Mouse (Mus musculus): ENCODE data around the gene Sema4c. TPM values are rescaled to one million over a fixed set of nuclear protein-coding genes. Genes with fewer than 3 reads are reported as not detected.

Sema4c gene
- 34.1 and 35.3 TPM in 2 replicates for polyA plus RNA-seq (2016; fragmentation: Nextera tagmentation; extraction: Ambion mirVana)

DNA sequence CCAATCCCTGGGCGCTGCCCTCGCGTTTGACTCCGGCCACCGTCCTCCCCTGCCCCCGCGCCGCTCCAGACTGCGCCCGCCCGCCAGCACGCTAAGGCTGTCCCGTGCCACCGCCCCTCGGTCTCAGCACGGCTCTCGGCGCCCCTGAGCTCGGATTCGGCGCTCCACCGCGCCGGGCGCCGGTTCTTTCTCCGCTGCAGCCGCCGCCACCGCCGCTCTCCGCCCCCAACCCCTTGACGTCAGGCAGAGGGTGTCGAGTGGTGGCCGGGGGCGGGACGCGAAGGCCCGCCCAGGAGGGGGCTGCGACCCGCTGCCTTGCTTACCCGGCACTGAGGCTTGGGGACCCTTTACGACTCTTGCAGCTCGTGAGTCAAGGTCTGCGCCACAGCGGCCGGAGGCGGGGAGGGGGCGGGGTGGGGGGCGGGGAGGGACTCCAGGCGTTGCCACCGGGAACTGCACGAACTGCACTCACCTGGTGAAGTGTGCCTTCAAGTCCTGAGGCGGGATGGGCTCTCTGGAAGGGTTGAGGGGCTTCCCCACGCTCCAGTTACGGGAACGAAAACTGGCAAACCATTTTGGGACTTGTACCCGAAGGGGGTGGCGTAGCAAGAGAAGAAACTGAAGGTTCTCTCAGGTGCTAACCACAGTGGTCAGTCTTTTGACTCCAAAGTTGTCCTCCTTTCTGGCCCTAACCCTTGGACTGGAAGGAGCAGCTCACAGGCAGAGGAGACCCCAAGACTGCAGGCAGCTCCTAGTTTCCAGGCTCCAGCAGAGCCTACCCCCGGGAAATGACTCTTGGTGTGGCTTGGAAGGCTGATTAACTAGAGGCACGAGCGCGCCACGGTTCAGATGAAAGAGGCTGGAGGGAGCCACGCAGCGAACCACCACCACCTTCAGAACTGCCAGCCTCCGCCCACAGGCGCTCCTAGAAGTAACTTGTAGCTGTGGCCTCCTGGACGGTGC, at the start of gene Sema4c:
Gene Sema4c, minus strand, starts transcription at position 319 of the 963 bp plus-strand sequence.
- under 1% methylated on average over 69 of the region's 69 CpGs for WGBS
- H3K27ac ChIP-seq, result peak within 1 kb of the TSS; percentile 99
- peak within 1 kb of the TSS; percentile 90 for H3K4me3 ChIP-seq (replicated peaks)
- H3K27me3 ChIP-seq, result no peaks in the 10 kb centered on the region
- H3K4me2 ChIP-seq, result peak within 1 kb of the TSS; percentile 100
- H3K4me1 ChIP-seq (replicated peaks), result peaks cover 51% of the 10 kb centered on the region
- peak within 1 kb of the TSS; percentile 96 for H3K9ac ChIP-seq (replicated peaks)
- peaks cover 26% of the 10 kb centered on the region for H3K36me3 ChIP-seq
- no peaks in the 10 kb centered on the region for H3K9me3 ChIP-seq
- ATAC-seq (ENCODE audit: insufficient number of reproducible peaks, insufficient read depth, low FRiP score, low TSS enrichment, low read depth), result peak; percentile 77

DNA sequence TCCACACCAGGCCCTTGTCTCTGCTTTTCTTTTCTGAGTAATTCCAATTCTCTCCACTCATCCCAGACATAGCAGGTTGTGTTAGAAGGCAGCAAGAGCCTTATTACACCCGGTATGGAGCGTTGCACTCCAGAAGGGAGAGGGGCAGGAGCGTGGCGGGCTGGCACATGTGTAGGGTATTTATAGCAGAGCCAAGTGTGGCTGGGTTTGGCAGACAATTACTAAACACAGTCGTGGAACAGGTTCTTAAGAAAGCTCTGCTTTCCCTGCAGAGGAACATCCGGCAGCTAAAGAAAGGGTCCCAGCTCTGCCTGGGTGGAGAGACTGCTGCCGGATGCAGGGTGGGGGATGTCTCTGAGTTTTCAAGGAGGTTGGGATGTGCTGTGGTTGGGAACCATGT, 48.8 kb upstream of the Sema4c start:
- H3K27ac ChIP-seq, result no peak overlapping the region
- no peak overlapping the region for H3K4me2 ChIP-seq
- H3K9me3 ChIP-seq, result no peaks in the 10 kb centered on the region
- no peaks in the 10 kb centered on the region for H3K27me3 ChIP-seq
- ATAC-seq (ENCODE audit: insufficient number of reproducible peaks, insufficient read depth, low FRiP score, low TSS enrichment, low read depth), result no peak
- H3K9ac ChIP-seq (replicated peaks), result no peak overlapping the region
- H3K4me3 ChIP-seq (replicated peaks), result no peak overlapping the region
- H3K36me3 ChIP-seq, result no peaks in the 10 kb centered on the region
- 70% methylated on average over 7 of the region's 7 CpGs for WGBS
- H3K4me1 ChIP-seq (replicated peaks), result peaks cover 14% of the 10 kb centered on the region

DNA sequence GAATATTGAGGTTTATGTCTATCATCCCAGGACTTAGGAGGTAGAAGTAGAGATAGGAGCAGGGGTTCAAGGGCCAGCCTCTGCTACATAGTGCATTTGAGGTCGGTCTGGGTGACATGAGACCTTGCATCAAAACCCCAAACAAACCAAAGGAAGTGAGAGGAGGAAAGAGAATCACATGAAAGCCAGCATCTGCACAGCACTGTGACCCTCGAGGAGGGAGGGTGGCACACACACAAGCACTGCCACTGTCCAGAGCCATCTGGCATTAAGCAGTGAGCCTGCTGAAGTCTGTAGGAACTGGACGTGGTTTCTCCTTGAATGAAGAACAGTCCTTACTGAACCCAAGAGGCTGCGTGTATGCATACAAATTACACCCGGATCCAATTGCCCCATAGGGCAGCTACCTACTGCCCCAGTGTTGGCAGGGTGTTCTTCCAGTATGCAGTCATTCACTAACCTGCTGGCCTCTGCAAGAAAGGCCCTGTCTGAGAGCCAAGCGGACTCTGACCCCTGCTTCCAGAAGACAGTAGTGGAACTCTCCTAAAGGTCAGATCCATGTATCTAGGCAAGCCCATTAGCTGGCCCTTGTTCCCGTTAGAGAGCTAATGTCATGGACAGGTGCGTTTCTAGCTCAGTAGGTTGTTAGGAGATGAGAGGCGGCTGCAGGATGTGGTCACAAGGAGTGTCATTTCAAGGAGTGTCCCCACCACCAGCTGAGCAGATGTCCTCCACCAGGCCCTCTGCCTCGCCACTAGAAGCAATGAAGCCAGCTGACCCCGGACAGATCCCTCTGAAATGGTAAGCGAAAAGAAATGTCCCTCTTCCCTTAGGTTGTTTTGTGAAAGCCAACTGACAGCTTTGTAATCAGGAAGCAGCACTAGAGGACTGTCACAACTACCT, 46.4 kb upstream of the Sema4c start:
- H3K36me3 ChIP-seq, result no peaks in the 10 kb centered on the region
- no peak for ATAC-seq (ENCODE audit: insufficient number of reproducible peaks, insufficient read depth, low FRiP score, low TSS enrichment, low read depth)
- H3K27me3 ChIP-seq, result no peaks in the 10 kb centered on the region
- H3K4me1 ChIP-seq (replicated peaks), result peaks cover 5% of the 10 kb centered on the region
- WGBS, result 81% methylated on average over 12 of the region's 12 CpGs
- H3K9me3 ChIP-seq, result no peaks in the 10 kb centered on the region
- H3K4me2 ChIP-seq, result no peak overlapping the region
- H3K27ac ChIP-seq, result no peak overlapping the region
- H3K9ac ChIP-seq (replicated peaks), result no peak overlapping the region
- H3K4me3 ChIP-seq (replicated peaks), result no peak overlapping the region

DNA sequence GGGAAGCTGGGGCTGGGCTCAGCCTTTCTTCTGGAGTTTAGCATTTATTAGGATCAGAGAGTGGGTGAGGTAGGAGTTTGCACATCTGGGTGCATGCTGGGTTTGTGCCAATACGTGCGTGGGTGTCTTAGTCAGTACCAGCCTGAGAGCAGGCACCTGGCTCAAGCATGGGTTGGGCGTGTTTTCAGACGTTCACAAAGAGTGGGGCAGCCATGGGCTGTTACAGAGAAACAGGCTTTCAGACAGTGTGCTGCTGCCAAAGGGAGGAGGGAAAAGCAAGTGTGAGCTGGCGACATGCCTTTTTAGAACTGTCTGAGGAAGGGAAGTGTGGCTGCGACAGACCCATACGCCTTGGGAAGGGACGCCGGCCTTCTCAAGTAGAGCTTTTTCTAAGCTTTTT, 45.2 kb upstream of the Sema4c start:
- H3K27me3 ChIP-seq, result no peaks in the 10 kb centered on the region
- no peak overlapping the region for H3K9ac ChIP-seq (replicated peaks)
- H3K4me2 ChIP-seq, result no peak overlapping the region
- peaks cover 5% of the 10 kb centered on the region for H3K4me1 ChIP-seq (replicated peaks)
- WGBS, result 66% methylated on average over 9 of the region's 9 CpGs
- H3K9me3 ChIP-seq, result no peaks in the 10 kb centered on the region
- H3K27ac ChIP-seq, result no peak overlapping the region
- ATAC-seq (ENCODE audit: insufficient number of reproducible peaks, insufficient read depth, low FRiP score, low TSS enrichment, low read depth), result no peak
- H3K4me3 ChIP-seq (replicated peaks), result no peak overlapping the region
- H3K36me3 ChIP-seq, result no peaks in the 10 kb centered on the region

DNA sequence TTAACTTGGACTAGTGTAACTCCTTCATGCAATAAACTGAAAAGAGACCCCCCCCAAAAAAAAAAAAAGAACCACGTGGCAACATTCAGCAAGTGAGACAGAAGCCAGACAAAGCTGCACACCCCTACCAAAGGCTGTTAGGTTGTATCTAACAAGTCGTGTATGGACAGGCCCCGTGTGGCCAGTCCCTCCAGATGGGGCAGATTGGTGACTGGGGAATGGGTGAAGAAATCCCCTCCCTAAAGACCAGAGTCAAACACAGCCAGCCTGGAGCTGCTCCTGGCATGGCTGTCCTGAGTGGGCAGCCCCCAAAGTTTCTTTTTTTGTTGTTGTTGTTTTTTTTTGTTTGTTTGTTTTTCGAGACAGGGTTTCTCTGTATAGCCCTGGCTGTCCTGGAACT, 44.1 kb upstream of the Sema4c start:
- 46% methylated on average over 4 of the region's 4 CpGs for WGBS
- H3K9me3 ChIP-seq, result no peaks in the 10 kb centered on the region
- no peak for ATAC-seq (ENCODE audit: insufficient number of reproducible peaks, insufficient read depth, low FRiP score, low TSS enrichment, low read depth)

DNA sequence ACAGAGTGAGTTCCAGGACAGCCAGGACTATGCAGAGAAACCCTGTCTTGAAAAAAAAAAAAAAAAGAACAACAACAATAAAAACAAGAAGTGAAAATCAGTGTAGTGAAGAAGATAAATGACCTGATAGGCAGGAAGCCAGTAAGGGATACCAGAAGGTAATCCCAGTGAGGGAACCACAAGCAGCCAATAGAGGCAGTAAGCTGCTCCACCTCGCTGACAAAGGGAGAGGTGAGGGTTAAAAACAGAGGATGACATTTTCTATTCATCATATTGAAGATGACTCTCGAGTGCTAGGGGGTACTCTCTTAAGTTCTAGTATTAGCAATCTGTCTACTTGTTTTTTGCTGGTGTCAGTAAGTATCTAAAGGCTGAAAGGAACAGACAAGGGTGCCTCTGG, 40.3 kb upstream of the Sema4c start:
- Histone ChIP-seq H3K36me3 (no peaks in the 10 kb centered on the region), H3K4me1 (replicated peaks) (peaks cover 13% of the 10 kb centered on the region), H3K9me3 (no peaks in the 10 kb centered on the region), H3K9ac (replicated peaks) (no peak overlapping the region), H3K27me3 (no peaks in the 10 kb centered on the region), H3K4me3 (replicated peaks) (no peak overlapping the region), H3K4me2 (no peak overlapping the region), H3K27ac (no peak overlapping the region)
- ATAC-seq (ENCODE audit: insufficient number of reproducible peaks, insufficient read depth, low FRiP score, low TSS enrichment, low read depth), result no peak
- 72% methylated on average over 2 of the region's 2 CpGs for WGBS

More for the DNA sequence above, 44.1 kb upstream of the Sema4c start:
- Histone ChIP-seq H3K36me3 (no peaks in the 10 kb centered on the region), H3K9ac (replicated peaks) (no peak overlapping the region), H3K27ac (no peak overlapping the region), H3K4me2 (no peak overlapping the region), H3K4me1 (replicated peaks) (peaks cover 5% of the 10 kb centered on the region), H3K27me3 (no peaks in the 10 kb centered on the region), H3K4me3 (replicated peaks) (no peak overlapping the region)

DNA sequence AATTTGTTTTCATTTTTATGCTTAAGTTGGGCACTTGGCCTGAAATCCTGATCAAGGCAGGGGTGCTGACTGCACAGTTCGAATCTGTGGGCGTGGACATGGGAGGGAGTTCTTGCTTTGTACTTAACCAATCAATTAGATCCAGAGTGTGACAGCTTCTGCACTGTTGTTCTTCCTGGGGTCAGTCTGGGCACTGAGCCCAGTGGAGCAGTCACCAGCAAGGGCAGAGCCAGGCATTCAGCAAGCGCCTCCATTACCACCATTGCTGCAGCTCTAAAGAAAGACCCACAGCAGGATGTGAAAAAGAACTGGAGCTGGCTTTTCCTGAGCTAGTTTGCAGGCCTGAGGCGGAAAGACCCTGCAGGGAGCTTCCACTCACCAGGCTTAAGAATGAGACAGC, 38.0 kb upstream of the Sema4c start:
- peak overlapping the region; percentile 1; the same call in 1 of the 2 replicates for H3K27ac ChIP-seq
- no peaks in the 10 kb centered on the region for H3K36me3 ChIP-seq
- H3K9me3 ChIP-seq, result no peaks in the 10 kb centered on the region
- H3K4me3 ChIP-seq (replicated peaks), result no peak overlapping the region
- H3K4me1 ChIP-seq (replicated peaks), result peaks cover 11% of the 10 kb centered on the region
- 48% methylated on average over 4 of the region's 4 CpGs for WGBS
- H3K27me3 ChIP-seq, result no peaks in the 10 kb centered on the region
- no peak overlapping the region for H3K4me2 ChIP-seq
- no peak for ATAC-seq (ENCODE audit: insufficient number of reproducible peaks, insufficient read depth, low FRiP score, low TSS enrichment, low read depth)
- H3K9ac ChIP-seq (replicated peaks), result no peak overlapping the region

DNA sequence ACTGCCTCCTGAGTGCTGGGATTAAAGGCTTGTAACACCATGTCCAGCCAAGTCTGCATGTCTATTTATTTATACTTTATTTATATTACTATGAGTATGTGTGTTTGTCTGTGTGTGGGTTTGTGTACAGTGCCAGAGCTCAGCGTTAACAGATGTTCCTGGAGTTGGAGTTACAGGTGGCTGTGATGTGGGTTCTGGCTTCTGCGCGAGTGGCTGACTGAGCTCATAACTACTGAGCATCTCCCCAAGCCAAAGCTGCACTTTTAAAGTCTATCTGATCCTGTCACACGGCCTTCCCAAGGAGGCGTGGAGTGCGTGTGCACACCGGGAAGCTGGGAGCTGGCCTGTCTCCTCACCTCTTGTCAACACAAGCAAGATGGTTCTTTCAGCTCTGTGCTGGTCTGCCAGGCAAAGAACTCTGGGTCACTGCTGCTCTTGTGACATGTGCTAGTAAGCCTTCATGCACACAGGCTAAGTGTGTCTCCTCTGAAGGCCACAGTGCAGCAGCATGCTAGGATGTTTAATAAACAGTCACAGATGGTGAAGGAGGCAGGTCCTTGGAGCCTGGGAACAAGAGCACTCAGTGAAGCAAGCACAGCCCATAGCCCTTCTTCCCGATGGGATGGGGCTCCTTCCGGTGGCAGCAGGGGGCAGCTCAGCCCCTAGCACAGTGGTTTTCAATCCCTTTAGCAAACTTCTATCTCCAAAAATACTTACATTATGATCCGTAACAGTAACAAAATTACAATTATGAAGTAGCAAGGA, 37.2 kb upstream of the Sema4c start:
- Histone ChIP-seq H3K4me3 (replicated peaks) (no peak overlapping the region), H3K4me2 (no peak overlapping the region), H3K4me1 (replicated peaks) (peaks cover 19% of the 10 kb centered on the region), H3K36me3 (no peaks in the 10 kb centered on the region), H3K27me3 (no peaks in the 10 kb centered on the region), H3K27ac (peak overlapping the region; percentile 53; the same call in 1 of the 2 replicates), H3K9ac (replicated peaks) (no peak overlapping the region), H3K9me3 (no peaks in the 10 kb centered on the region)
- WGBS, result 53% methylated on average over 10 of the region's 10 CpGs
- no peak for ATAC-seq (ENCODE audit: insufficient number of reproducible peaks, insufficient read depth, low FRiP score, low TSS enrichment, low read depth)

DNA sequence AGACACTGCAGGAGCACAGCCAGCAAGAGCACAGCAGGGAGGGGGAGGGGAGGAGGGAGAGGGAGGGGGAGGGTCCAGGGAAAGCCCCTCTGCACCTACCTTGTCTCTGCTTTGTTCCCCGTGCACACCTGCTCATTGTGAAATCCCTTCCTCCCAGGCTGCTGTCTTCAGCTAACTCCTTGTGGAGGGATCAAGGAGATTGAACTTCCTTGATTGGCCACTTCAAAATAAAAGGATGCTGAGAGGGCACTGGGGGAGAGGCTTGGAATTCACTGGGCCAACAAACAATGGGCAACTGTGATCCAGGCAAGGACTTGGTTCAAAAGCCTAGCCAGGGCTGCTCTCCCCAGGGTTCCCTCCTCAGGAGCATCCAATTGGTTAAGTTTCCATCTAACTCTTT, 35.0 kb upstream of the Sema4c start:
- Histone ChIP-seq H3K27ac (no peak overlapping the region), H3K4me2 (no peak overlapping the region), H3K4me3 (replicated peaks) (no peak overlapping the region), H3K9me3 (no peaks in the 10 kb centered on the region), H3K4me1 (replicated peaks) (peaks cover 41% of the 10 kb centered on the region), H3K9ac (replicated peaks) (no peak overlapping the region), H3K27me3 (no peaks in the 10 kb centered on the region), H3K36me3 (no peaks in the 10 kb centered on the region)
- no peak for ATAC-seq (ENCODE audit: insufficient number of reproducible peaks, insufficient read depth, low FRiP score, low TSS enrichment, low read depth)
- 24% methylated on average over 1 of the region's 1 CpGs for WGBS

DNA sequence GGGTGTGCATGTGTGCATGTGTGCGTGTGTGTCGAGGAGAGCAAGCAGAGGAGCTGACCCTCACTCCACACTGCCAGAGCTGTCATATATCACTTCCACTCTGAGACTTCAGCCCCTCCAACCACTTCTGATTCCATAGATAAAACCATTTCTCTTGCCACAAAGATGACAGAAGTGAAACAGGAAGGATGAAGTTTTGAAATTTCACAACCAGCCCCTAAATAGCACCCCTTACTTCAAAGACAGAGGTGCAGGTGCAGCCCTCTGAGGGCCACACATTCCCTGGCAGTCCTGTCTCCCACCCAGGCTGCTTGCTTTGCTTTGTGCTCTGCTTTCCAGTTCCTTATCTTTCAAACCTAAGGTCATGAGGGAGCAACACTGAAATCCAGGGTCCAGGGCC, 33.3 kb upstream of the Sema4c start:
- no peak for ATAC-seq (ENCODE audit: insufficient number of reproducible peaks, insufficient read depth, low FRiP score, low TSS enrichment, low read depth)
- peaks cover 58% of the 10 kb centered on the region for H3K4me1 ChIP-seq (replicated peaks)
- no peak overlapping the region for H3K27ac ChIP-seq
- H3K4me2 ChIP-seq, result no peak overlapping the region
- H3K4me3 ChIP-seq (replicated peaks), result no peak overlapping the region
- no peak overlapping the region for H3K9ac ChIP-seq (replicated peaks)
- H3K36me3 ChIP-seq, result no peaks in the 10 kb centered on the region
- H3K9me3 ChIP-seq, result no peaks in the 10 kb centered on the region
- WGBS, result 71% methylated on average over 2 of the region's 2 CpGs
- H3K27me3 ChIP-seq, result no peaks in the 10 kb centered on the region

Measured in limb, embryonic 12.5 days (tissue).